Mouse (Mus musculus) megakaryocyte progenitor cell, adult 5-6 weeks (primary cell): ENCODE measurements at regions not wholly inside any gene's neighbourhood (a gene's known extent, or its start where the extent isn't known, plus 50 kb on each side); places are given as distances from the start of the nearest gene placed in this dataset.

Experiments
- ATAC-seq: replicated peaks from 2 replicates; pipeline ENCODE4 v1.8.0; 2016; ENCODE audit warnings: mild to moderate bottlenecking, moderate TSS enrichment, inconsistent platforms; ENCODE audit not compliant: poor library complexity

GRCm38 (mm10) chr11:48605223-48605824 is 194.8 kb upstream of the Rack1 start:
- no peak for ATAC-seq

GRCm38 (mm10) chr11:48601096-48601495 is 199.0 kb upstream of the Rack1 start:
- ATAC-seq = no peak

GRCm38 (mm10) chr11:48599573-48600127 is 200.5 kb upstream of the Rack1 start:
- no peak for ATAC-seq

- no peak for ATAC-seq
Observed at GRCm38 (mm10) chr11:48599033-48599432, 201.1 kb upstream of the Rack1 start.

- no peak for ATAC-seq
Observed at GRCm38 (mm10) chr11:48594429-48594828, 205.7 kb upstream of the Rack1 start.

GRCm38 (mm10) chr11:48588833-48589649 is 211.1 kb upstream of the Rack1 start:
- peak; percentile 80 for ATAC-seq

- no peak for ATAC-seq
Observed at GRCm38 (mm10) chr11:48568769-48569168, 231.4 kb upstream of the Rack1 start.

- no peak for ATAC-seq
Observed at GRCm38 (mm10) chr11:48567583-48568562, 232.3 kb upstream of the Rack1 start.

GRCm38 (mm10) chr11:48558053-48558452 is 242.1 kb upstream of the Rack1 start:
- ATAC-seq = no peak

- no peak for ATAC-seq
Observed at GRCm38 (mm10) chr11:48552006-48552405, 248.1 kb upstream of the Rack1 start.

- no peak for ATAC-seq
Observed at GRCm38 (mm10) chr11:48551201-48551600, 248.9 kb upstream of the Rack1 start.

- no peak for ATAC-seq
Observed at GRCm38 (mm10) chr11:48526316-48526715, 273.8 kb upstream of the Rack1 start.

- no peak for ATAC-seq
Observed at GRCm38 (mm10) chr11:48525517-48525916, 274.6 kb upstream of the Rack1 start.

GRCm38 (mm10) chr11:48506886-48507285 is 293.2 kb upstream of the Rack1 start:
- no peak for ATAC-seq

- no peak for ATAC-seq
Observed at GRCm38 (mm10) chr11:48502011-48502806, 297.9 kb upstream of the Rack1 start.

GRCm38 (mm10) chr11:48499057-48499456 is 301.1 kb upstream of the Rack1 start:
- ATAC-seq = no peak

- no peak for ATAC-seq
Observed at GRCm38 (mm10) chr11:48488308-48488707, 311.8 kb upstream of the Rack1 start.

GRCm38 (mm10) chr11:48464036-48464435 is 336.1 kb upstream of the Rack1 start:
- no peak for ATAC-seq

GRCm38 (mm10) chr11:48449883-48450282 is 350.2 kb upstream of the Rack1 start:
- no peak for ATAC-seq
